Mouse (Mus musculus) heart, adult 10 weeks (tissue): ENCODE results near the gene Cyp2d40. TPM values are rescaled to one million over a fixed set of nuclear protein-coding genes. Genes with fewer than 3 reads are reported as not detected.

Source experiments
- polyA plus RNA-seq: library from polyadenylated mRNA; stranded (reverse); fragments of 350-450 nt; fragmentation: Illumina TruSeq; extraction: RNeasy Lipid Tissue Mini Kit (QIAGEN cat#74804); gene quantifications from one replicate; pipeline ENCODE4 v1.2.3, GENCODE M21; 2014; ENCODE audit warnings: low read depth, low replicate concordance

The Cyp2d40 gene
- not detected for polyA plus RNA-seq

GRCm38 (mm10) chr15:82763631-82764420, at the start of gene Cyp2d40:
TSS of gene Cyp2d40 (minus strand) at chr15:82764183.

GRCm38 (mm10) chr15:82794277-82794676, 30.3 kb upstream of the Cyp2d40 start, which contains the start of gene Cyp2d26:
TSS of gene Cyp2d26 (minus strand) at chr15:82794294.

Other genes starting within 250 kb of the Cyp2d40 start
- gene Cyp2d12, start 209.1 kb downstream of the Cyp2d40 start, polyA plus RNA-seq: not detected
- gene Cyp2d34, start 143.2 kb downstream of the Cyp2d40 start, polyA plus RNA-seq: not detected
- gene Cyp2d26, start 30.1 kb upstream of the Cyp2d40 start, polyA plus RNA-seq: 0.45 TPM
- gene Tcf20, start 223.7 kb upstream of the Cyp2d40 start, polyA plus RNA-seq: 9.1 TPM